Mouse (Mus musculus) limb, embryonic 11.5 days (tissue): ENCODE results near the gene Stk32c. TPM values are rescaled to one million over a fixed set of nuclear protein-coding genes. Genes with fewer than 3 reads are reported as not detected.

Source experiments
- ATAC-seq: fragments of 200-750 bp; cut with Nextera tagmentation; 2 replicates; pipeline ENCODE4 v1.8.0; 2017; ENCODE audit warnings: low read depth; ENCODE audit not compliant: insufficient number of reproducible peaks, low FRiP score, low TSS enrichment
- DNase-seq: peaks from one replicate; pipeline ENCODE4 v3.0.0-alpha.2; 2015; ENCODE audit warnings: low spot score
- H3K27ac ChIP-seq: fragments of 300-500 bp; sonication (generic); replicated peaks from 2 replicates; pipeline ENCODE4 v1.5.1; 2014; ENCODE audit warnings: low read depth, mild to moderate bottlenecking, low read length
- H3K27me3 ChIP-seq: fragments of 300-500 bp; sonication (generic); 2 replicates; pipeline ENCODE4 v1.6.1; 2014; ENCODE audit warnings: mild to moderate bottlenecking, low read length, mixed read lengths; ENCODE audit not compliant: control insufficient read depth, insufficient read depth
- H3K36me3 ChIP-seq: fragments of 300-500 bp; sonication (generic); 2 replicates; pipeline ENCODE4 v1.6.1; 2014; ENCODE audit warnings: mild to moderate bottlenecking, low read length, moderate library complexity, mixed read lengths; ENCODE audit not compliant: control insufficient read depth, insufficient read depth
- H3K4me1 ChIP-seq: fragments of 300-500 bp; sonication (generic); 2 replicates; pipeline ENCODE4 v1.6.1; 2014; ENCODE audit warnings: low read length, mixed read lengths; ENCODE audit not compliant: control insufficient read depth, insufficient read depth
- H3K4me2 ChIP-seq: fragments of 300-500 bp; sonication (generic); 2 replicates; pipeline ENCODE4 v1.6.1; 2014; ENCODE audit warnings: low read depth, mild to moderate bottlenecking, moderate library complexity; ENCODE audit not compliant: severe bottlenecking
- H3K4me3 ChIP-seq: fragments of 300-500 bp; sonication (generic); 2 replicates; pipeline ENCODE4 v1.5.1; 2014; ENCODE audit warnings: low read depth, low read length
- H3K9ac ChIP-seq: fragments of 300-500 bp; sonication (generic); 2 replicates; pipeline ENCODE4 v1.6.1; 2014; ENCODE audit warnings: mild to moderate bottlenecking, low read length
- H3K9me3 ChIP-seq: fragments of 300-500 bp; sonication (generic); 2 replicates; pipeline ENCODE4 v1.6.1; 2016; ENCODE audit warnings: low read length; ENCODE audit not compliant: control insufficient read depth
- WGBS: fragments of 180-500 bp; shearing (Covaris S2); extraction: QIAGEN DNeasy Blood & Tissue Kit; methylation state at CpG from one replicate; pipeline ENCODE4 v1.1.7; 2014; 5-methylcytosine and 5-hydroxymethylcytosine counted together
- polyA plus RNA-seq: library from polyadenylated mRNA; unstranded; fragments of >200 nt; fragmentation: Nextera tagmentation; extraction: Ambion mirVana; gene quantifications from 2 replicates; pipeline ENCODE4 v1.2.1, GENCODE M21; 2014

The Stk32c gene
- polyA plus RNA-seq, 1 experiment from 2014 or later = 0.17 TPM

- no peak for DNase-seq
- WGBS = 62% methylated on average over 2 of the region's 2 CpGs
These were observed 93.3 kb downstream of the Stk32c start for GRCm38 (mm10) chr7:139119775-139120153.

GRCm38 (mm10) chr7:139119152-139119774, 93.8 kb downstream of the Stk32c start:
- no peaks in the 10 kb centered on the region for H3K9me3 ChIP-seq
- 46% methylated on average over 13 of the region's 13 CpGs for WGBS
- ATAC-seq = peak; percentile 31; the same call in 1 of the 2 replicates
- H3K4me2 ChIP-seq = no peak overlapping the region
- H3K4me1 ChIP-seq = no peaks in the 10 kb centered on the region
- H3K4me3 ChIP-seq = no peak overlapping the region
- peak; percentile 90 for DNase-seq
- no peaks in the 10 kb centered on the region for H3K36me3 ChIP-seq
- H3K9ac ChIP-seq = no peak overlapping the region
- H3K27me3 ChIP-seq = no peaks in the 10 kb centered on the region
- H3K27ac ChIP-seq = no peak overlapping the region

More at GRCm38 (mm10) chr7:139119775-139120153, 93.3 kb downstream of the Stk32c start:
- no peaks in the 10 kb centered on the region for H3K36me3 ChIP-seq
- no peaks in the 10 kb centered on the region for H3K27me3 ChIP-seq
- no peaks in the 10 kb centered on the region for H3K4me1 ChIP-seq
- H3K9me3 ChIP-seq = no peaks in the 10 kb centered on the region
- no peak overlapping the region for H3K9ac ChIP-seq
- H3K27ac ChIP-seq = no peak overlapping the region
- no peak for ATAC-seq
- no peak overlapping the region for H3K4me2 ChIP-seq
- H3K4me3 ChIP-seq = no peak overlapping the region

- Histone ChIP-seq H3K27ac (no peak overlapping the region), H3K4me3 (no peak overlapping the region), H3K4me2 (no peak overlapping the region), H3K27me3 (no peaks in the 10 kb centered on the region), H3K36me3 (no peaks in the 10 kb centered on the region), H3K9me3 (no peaks in the 10 kb centered on the region), H3K4me1 (no peaks in the 10 kb centered on the region), H3K9ac (no peak overlapping the region)
- ATAC-seq = no peak
- 87% methylated on average over 9 of the region's 9 CpGs for WGBS
- DNase-seq = no peak
These were observed 105.0 kb downstream of the Stk32c start for GRCm38 (mm10) chr7:139107908-139108650.

GRCm38 (mm10) chr7:139105705-139106104, 107.4 kb downstream of the Stk32c start:
- no peaks in the 10 kb centered on the region for H3K9me3 ChIP-seq
- no peak for DNase-seq
- H3K4me3 ChIP-seq = no peak overlapping the region
- H3K4me1 ChIP-seq = no peaks in the 10 kb centered on the region
- H3K9ac ChIP-seq = no peak overlapping the region
- H3K27me3 ChIP-seq = no peaks in the 10 kb centered on the region
- no peaks in the 10 kb centered on the region for H3K36me3 ChIP-seq
- no peak for ATAC-seq
- WGBS = 88% methylated on average over 7 of the region's 7 CpGs
- no peak overlapping the region for H3K4me2 ChIP-seq
- H3K27ac ChIP-seq = no peak overlapping the region

DNA sequence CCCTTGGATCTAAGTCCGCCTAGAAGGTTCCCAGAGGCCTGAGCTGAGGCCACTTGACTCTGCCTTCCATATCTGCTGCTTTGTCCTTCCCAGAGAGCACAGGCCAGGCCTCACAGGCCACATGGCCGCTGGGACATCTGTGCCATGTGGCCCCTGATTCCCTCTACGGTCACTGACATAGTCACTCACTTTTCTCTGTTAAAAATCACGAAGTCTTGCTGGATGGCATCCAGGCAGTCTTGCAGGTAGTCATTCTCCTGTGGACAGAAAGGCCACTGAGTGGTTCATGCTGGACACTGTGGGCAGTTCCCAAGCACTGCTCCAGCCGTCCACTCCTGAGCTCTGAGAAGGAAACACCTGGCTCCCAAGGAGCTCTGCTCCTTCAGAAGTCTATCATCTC, 108.0 kb downstream of the Stk32c start:
- Histone ChIP-seq H3K9ac (no peak overlapping the region), H3K27ac (no peak overlapping the region), H3K9me3 (no peaks in the 10 kb centered on the region), H3K4me2 (no peak overlapping the region), H3K36me3 (no peaks in the 10 kb centered on the region), H3K4me3 (no peak overlapping the region), H3K4me1 (no peaks in the 10 kb centered on the region), H3K27me3 (no peaks in the 10 kb centered on the region)
- 80% methylated on average over 5 of the region's 5 CpGs for WGBS
- ATAC-seq (no peak), DNase-seq (no peak)

- 57% methylated on average over 10 of the region's 10 CpGs for WGBS
- no peak overlapping the region for H3K4me2 ChIP-seq
- no peak overlapping the region for H3K4me3 ChIP-seq
- no peak for ATAC-seq
- no peak overlapping the region for H3K9ac ChIP-seq
- H3K4me1 ChIP-seq = no peaks in the 10 kb centered on the region
- H3K9me3 ChIP-seq = no peaks in the 10 kb centered on the region
- DNase-seq = no peak
- H3K27ac ChIP-seq = no peak overlapping the region
- H3K27me3 ChIP-seq = no peaks in the 10 kb centered on the region
- no peaks in the 10 kb centered on the region for H3K36me3 ChIP-seq
These were observed 109.1 kb downstream of the Stk32c start for GRCm38 (mm10) chr7:139103960-139104381.

DNA sequence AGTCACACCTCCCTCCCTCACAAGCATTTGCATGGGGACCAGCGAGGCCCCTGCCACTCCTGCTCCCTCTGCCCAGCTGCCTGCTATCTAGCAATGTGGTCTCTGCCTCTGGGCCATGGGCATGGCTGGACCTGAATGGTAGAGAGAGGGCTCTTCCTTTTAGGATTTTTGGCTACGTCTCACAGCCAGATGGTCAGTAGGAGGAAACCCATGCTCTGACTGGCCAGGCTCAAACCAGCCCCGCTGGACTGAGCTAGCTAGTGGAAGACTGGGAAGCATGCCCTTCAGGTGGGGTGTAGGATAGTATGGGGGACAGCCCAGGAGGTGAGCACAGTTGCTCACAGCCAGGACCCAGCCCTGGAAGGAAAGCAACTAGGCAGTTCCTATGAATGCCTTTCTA, 111.3 kb downstream of the Stk32c start:
- no peaks in the 10 kb centered on the region for H3K4me1 ChIP-seq
- H3K36me3 ChIP-seq = no peaks in the 10 kb centered on the region
- WGBS = 69% methylated on average over 3 of the region's 3 CpGs
- H3K4me3 ChIP-seq = no peak overlapping the region
- H3K9me3 ChIP-seq = no peaks in the 10 kb centered on the region
- DNase-seq (no peak), ATAC-seq (no peak)
- H3K9ac ChIP-seq = no peak overlapping the region
- no peaks in the 10 kb centered on the region for H3K27me3 ChIP-seq
- H3K4me2 ChIP-seq = no peak overlapping the region
- H3K27ac ChIP-seq = no peak overlapping the region

GRCm38 (mm10) chr7:139101286-139101804, 111.8 kb downstream of the Stk32c start:
- Histone ChIP-seq H3K9ac (no peak overlapping the region), H3K36me3 (no peaks in the 10 kb centered on the region), H3K27ac (no peak overlapping the region), H3K4me2 (no peak overlapping the region), H3K4me1 (no peaks in the 10 kb centered on the region), H3K27me3 (no peaks in the 10 kb centered on the region), H3K9me3 (no peaks in the 10 kb centered on the region), H3K4me3 (no peak overlapping the region)
- 68% methylated on average over 10 of the region's 10 CpGs for whole genome bisulfite sequencing
- ATAC-seq = no peak
- DNase-seq = no peak
